Mouse (Mus musculus): ENCODE measurements around the gene Prdm4. TPM values are rescaled to one million over a fixed set of nuclear protein-coding genes. Genes with fewer than 3 reads are reported as not detected.
A peak's percentile ranks its signal among the peaks of the same experiment; 100 is the strongest.

The Prdm4 gene
- 10 to 100 TPM; 10.2 to 12.8 TPM for total RNA-seq (2021)

DNA sequence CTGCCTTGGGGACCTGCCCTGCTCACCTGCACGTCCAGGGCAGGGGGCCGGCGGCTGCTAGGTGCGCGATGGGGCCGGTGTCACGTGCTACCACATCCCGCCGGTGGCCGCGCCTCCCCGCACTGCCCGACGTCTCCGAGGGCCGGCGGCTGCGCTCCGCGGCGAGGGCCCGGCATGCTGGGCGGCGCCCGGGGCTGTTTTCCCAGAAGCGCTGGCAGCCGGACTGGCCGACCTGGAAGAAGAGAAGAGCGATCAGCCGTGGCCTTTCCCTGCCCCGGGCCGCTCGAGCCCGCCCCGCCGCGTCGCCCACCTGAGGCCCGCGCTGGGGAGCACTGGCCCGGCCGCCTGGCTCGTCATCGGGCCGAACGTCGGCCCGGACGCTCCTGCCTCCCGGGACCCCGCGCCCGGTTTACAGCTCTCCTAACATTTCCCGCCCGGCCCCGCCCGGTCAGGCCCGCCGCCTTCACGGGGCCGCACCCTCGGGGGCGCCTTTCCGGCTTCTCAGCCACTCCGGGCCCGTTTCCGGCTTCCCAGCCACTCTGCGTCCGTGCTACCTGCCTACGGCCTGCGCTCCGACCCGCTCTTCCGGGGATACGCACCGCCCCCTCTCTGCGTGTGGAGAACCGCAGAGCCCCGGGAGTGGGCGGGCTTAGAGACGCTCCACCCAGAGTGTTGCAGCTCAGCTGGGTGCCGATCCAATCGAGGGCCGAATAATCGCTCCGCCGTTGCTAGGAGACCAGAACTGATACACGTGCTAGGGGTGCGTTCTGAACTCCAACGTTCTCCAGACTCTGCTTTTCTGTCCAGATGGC, at the start of gene Prdm4:
Prdm4 (minus strand) TSS at position 645 of the 812 bp plus-strand sequence.
- peak; percentile 93 for DNase-seq
- intact Hi-C loops (cut with DNase I) = loop anchor here (2.0 to 5.0 kb wide), 2 partner anchors 41 to 44 kb away; partner anchors contain the start of gene Rtcb

DNA sequence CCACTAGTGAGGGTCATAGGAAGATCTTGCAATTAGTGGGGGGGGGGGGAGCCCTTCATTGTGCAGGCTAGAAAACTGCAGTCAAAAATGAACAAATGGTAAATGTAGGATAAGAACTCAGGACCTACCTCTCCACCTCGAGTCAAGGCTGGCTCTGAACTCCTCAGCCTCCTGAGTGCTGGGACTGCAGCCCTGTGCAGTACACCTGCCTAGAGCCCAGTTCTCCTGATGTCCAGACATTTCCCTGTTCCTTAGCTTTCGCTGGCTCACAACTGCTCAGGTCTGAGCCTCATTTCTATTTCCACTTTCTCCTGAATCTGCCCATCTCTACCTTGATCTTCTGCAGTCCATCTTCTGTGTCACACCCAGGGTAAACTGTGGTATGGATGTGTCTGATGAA, 49.5 kb upstream of the Prdm4 start:
- intact Hi-C loops (cut with DNase I) = loop anchor here (5.0 kb wide), 2 partner anchors 101 to 331 kb away; no protein-coding TSS in a partner anchor
- DNase-seq = no peak

- intact Hi-C loops (cut with DNase I) = loop anchor here (2.0 kb wide), 1 partner anchor 54 kb away; no protein-coding TSS in a partner anchor
Measured at GRCm38 (mm10) chr10:85964316-85964715, 47.4 kb upstream of the Prdm4 start.

DNA sequence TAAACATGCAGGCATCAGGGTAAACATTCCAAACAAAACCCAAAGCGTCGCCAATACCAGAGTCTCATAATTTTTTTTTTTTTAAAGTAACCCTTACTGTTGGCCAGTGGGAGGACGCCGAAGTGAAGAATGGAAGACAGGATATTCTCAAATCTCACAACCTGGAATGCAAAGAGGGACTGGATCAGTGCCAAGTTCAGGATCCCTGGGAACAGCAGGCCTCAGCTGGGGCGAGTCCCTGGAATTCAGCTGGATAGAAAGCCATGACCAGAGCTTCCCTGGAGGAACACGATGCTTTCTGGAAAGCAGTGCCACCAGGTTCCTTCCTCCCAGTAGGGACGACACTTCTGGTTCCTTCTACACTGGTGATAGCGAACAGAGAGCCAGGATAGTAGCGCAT, 46.0 kb upstream of the Prdm4 start:
- no peak for DNase-seq
- intact Hi-C loops (cut with DNase I) = no loop called here

More at GRCm38 (mm10) chr10:85964316-85964715, 47.4 kb upstream of the Prdm4 start:
- no peak for DNase-seq

GRCm38 (mm10) chr10:85957464-85957950, 40.6 kb upstream of the Prdm4 start, which contains the start of gene Rtcb:
Gene Rtcb, minus strand, starts transcription at chr10:85957823.
- intact Hi-C loops (cut with DNase I) = loop anchor here (5.0 to 10.0 kb wide), 2 partner anchors 40 to 747 kb away; partner anchors contain the start of genes Hsp90b1, Prdm4 and Ttc41
- DNase-seq = peak; percentile 96 to 99

DNA sequence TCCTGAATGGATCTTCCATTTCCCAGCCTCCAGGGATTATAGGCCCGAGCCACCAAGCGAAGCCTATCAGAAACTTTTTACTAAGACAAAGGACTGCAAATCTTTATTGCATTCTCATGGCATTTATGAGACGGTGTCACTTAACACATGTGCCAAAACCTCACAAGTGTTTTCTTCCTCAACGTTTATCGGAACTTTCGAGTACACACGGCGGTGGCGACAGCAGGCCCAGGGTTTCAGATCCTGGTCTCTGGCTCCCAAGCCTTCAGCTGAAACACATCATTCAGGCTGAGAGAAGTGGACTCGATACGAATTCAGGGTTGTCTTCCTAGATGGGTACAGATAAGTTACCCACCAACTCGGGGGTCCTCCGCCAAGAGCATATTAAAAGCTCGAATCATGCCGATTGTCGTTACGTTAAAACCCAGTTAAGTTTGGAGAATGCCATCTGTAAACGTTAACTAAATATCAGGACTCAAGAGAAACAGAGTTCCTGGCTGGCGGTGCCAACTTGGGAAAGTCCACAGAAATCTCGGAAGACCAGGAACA, 40.0 kb upstream of the Prdm4 start:
- intact Hi-C loops (cut with DNase I) = loop anchor here (5.0 to 10.0 kb wide), 2 partner anchors 40 to 748 kb away; partner anchors contain the start of genes Hsp90b1, Prdm4 and Ttc41
- DNase-seq = no peak

GRCm38 (mm10) chr10:85954429-85954828, 37.5 kb upstream of the Prdm4 start:
- DNase-seq = no peak
- intact Hi-C loops (cut with DNase I) = loop anchor here (10.0 kb wide), 1 partner anchor 750 kb away; the partner anchor contains the start of genes Hsp90b1 and Ttc41

DNA sequence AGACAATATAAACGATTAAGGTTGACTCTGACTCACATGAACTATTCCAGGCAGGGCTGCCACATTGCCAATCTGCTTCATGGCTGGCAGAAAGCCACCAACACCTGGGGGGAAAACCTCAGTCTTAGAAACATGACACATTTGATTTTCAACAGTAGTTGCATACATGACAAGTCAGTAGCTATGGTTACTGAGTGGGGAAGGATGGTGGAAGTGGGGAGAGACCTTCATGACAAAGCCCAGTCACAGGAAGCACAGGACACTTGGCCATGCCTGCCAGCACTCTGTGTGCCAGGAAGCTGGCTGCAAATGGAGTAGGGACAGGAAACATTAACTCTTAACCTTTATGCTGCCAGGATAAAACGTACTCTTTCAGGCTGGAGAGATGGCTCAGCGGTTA, 36.5 kb upstream of the Prdm4 start:
- no peak for DNase-seq
- intact Hi-C loops (cut with DNase I) = loop anchor here (10.0 kb wide), 1 partner anchor 751 kb away; the partner anchor contains the start of genes Hsp90b1 and Ttc41

DNA sequence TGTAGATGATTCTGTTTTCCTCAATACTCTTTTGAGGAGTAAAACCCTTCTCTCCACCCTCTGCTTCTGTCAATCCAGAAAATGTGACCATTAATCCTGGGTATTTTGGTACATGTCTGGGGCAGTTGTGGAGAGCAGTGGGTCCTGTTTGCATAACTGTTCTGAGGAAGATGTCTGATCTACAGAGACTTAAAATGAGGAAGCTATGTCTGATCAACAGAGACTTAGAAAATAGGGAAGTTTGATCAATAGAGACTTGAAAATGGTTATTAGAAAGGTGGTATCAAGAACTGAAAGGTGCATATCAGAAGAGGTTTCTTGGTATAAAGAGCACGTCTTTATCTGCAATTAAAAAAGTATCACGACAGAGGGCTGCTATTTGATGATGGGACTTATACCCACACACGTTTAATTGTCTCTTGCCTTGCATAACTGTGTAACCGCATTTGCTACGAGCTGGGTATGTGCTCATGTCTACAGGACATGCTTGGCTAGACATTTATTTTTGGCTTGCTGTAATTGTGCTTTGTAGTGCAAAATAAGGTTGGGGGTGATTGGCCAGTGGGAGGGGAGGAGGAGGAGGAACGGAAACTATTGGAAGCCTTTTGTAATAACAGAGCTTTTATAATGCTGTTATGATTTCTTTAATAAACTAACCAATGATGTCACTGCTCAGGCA, 35.0 kb upstream of the Prdm4 start:
- intact Hi-C loops (cut with DNase I) = loop anchor here (10.0 kb wide), 1 partner anchor 753 kb away; the partner anchor contains the start of genes Hsp90b1 and Ttc41
- no peak for DNase-seq

- intact Hi-C loops (cut with DNase I) = no loop called here
- DNase-seq = no peak
Measured at GRCm38 (mm10) chr10:85948483-85949196, 31.7 kb upstream of the Prdm4 start.

- DNase-seq = no peak
- intact Hi-C loops (cut with DNase I) = no loop called here
Measured at GRCm38 (mm10) chr10:85936280-85936965, 19.5 kb upstream of the Prdm4 start.

- intact Hi-C loops (cut with DNase I) = no loop called here
- no peak for DNase-seq
Measured at GRCm38 (mm10) chr10:85929962-85930361, 13.0 kb upstream of the Prdm4 start.

- intact Hi-C loops (cut with DNase I) = no loop called here
- DNase-seq = no peak
Measured at GRCm38 (mm10) chr10:85929208-85929591, 12.3 kb upstream of the Prdm4 start.

DNA sequence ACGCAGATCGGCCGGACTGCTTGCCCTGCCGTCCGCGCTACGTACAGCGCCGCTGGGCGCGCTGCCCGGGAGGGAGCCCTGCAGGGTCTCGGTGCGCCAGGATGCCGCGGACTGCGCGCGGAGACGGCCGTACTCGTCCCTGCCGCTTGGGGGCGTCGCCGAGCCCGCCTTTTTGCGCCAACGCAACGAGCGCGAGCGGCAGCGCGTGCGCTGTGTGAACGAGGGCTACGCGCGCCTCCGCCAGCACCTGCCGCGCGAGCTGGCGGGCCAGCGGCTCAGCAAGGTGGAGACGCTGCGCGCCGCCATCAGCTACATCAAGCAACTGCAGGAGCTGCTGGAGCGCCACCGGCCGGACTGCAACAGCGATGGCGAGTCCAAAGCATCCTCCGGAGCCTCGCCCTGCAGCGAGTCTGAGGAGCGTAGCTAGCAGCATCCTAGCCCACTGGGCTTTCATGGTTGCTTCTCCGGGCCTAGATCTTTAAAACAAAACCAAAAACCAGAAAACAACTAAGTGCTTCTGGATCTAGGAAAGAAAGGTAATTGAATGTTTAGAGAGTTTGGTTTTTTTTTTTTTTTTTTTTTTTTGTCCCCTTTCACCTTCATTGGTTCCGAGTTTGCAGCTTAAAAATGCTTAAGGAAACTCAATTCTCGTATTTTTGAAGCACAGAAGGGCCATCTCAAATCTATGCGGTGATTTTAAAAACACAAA, 11.7 kb upstream of the Prdm4 start:
- DNase-seq = peak; percentile 35 to 41
- intact Hi-C loops (cut with DNase I) = no loop called here

DNA sequence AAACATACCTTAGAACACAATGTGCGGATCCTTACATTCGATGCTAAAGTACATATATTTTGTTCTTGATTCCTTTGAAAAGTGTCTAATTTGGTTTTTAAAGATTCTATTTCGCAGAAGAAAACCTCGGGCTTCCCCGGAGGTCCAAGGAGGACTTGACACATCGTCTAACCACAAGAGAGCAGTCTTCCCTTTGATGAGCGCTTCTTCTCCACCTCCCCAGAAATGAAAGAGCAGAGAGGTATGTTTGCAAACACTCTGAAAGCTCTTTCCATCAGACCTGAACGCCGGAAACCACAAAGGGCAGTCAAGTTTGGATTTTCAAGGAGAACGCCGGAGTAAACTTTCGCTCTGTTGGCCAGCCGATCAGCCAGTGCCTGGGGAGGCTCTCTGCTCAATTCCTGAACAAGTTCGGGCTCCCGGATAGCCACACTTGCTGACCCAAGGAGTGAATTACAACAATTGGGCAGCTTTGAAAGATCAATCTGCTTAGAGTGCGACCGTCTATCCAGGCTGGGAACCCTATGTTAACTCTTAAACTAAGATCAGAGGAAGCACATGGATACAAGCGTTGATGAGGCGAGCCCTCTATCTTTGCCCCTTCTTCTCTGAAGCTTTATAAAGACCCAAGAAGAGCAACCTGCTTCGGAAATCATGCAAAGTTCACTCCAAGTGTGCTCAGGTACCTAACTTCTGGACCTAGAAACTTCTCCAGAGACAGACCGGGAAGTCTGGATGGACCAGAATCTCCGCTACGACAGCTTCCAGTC, 10.9 kb upstream of the Prdm4 start, which contains the start of gene Ascl4:
Ascl4 (plus strand) TSS at position 6 of the 770 bp plus-strand sequence.
- peak in 1 of 2 experiments; percentile 10 for DNase-seq
- intact Hi-C loops (cut with DNase I) = no loop called here

DNA sequence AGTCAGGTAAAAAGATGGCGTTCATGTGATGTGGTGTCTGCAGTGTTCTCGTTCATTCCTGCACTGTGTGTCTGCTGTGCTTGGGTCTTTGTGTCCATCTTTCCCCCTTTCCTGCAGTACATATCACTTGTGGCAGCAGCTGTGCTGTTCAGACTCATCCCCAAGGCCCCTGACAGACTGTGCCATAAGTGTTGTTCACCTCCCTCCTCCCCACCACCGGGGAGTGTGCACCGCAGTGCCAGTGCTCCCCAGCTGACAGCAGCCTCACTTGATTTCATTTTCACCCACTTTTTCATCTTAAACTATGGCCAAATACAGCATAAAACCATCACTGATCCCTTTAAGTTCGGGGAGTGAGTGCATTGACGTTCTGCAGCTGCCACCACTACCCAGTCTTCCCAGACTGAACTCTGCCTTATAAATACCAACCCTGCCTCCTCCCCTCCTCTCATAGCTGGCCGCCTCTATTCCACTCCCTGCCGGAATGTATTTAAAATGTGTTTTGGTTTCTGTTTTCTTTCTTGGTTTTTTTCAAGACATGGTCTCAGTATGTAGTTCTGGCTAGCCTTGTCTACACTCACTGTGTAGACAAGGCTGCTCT, 37.0 kb downstream of the Prdm4 start:
- no peak for DNase-seq
- intact Hi-C loops (cut with DNase I) = no loop called here

GRCm38 (mm10) chr10:85875812-85876211, 41.1 kb downstream of the Prdm4 start:
- DNase-seq = no peak
- intact Hi-C loops (cut with DNase I) = no loop called here
